Mouse (Mus musculus) kidney, postnatal 0 days (tissue): ENCODE results near the gene Zbtb20. TPM values are rescaled to one million over a fixed set of nuclear protein-coding genes. Genes with fewer than 3 reads are reported as not detected.

Experiments
- ATAC-seq: fragments of 200-750 bp; cut with Nextera tagmentation; replicated peaks from 2 replicates; pipeline ENCODE4 v1.8.0; 2017; ENCODE audit warnings: low read depth, moderate number of reproducible peaks, moderate TSS enrichment, moderate library complexity; ENCODE audit not compliant: low FRiP score
- DNase-seq: peaks from one replicate; pipeline ENCODE4 v3.0.0-alpha.2; 2016; ENCODE audit warnings: low spot score
- H3K27ac ChIP-seq: fragments of 300-500 bp; sonication (generic); 2 replicates; pipeline ENCODE4 v1.5.1; 2014; ENCODE audit warnings: mild to moderate bottlenecking
- H3K27me3 ChIP-seq: fragments of 300-500 bp; sonication (generic); 2 replicates; pipeline ENCODE4 v1.6.1; 2014; ENCODE audit warnings: low read length, mixed read lengths; ENCODE audit not compliant: insufficient read depth
- H3K36me3 ChIP-seq: fragments of 300-500 bp; sonication (generic); 2 replicates; pipeline ENCODE4 v1.6.1; 2014; ENCODE audit warnings: low read length, mixed read lengths; ENCODE audit not compliant: insufficient read depth
- H3K4me1 ChIP-seq: fragments of 300-500 bp; sonication (generic); replicated peaks from 2 replicates; pipeline ENCODE4 v1.6.1; 2014; ENCODE audit warnings: antibody characterized with exemption, low read length, mixed read lengths; ENCODE audit not compliant: insufficient read depth
- H3K4me2 ChIP-seq: fragments of 300-500 bp; sonication (generic); 2 replicates; pipeline ENCODE4 v1.6.1; 2014; ENCODE audit warnings: mild to moderate bottlenecking, low read length, moderate library complexity, mixed read lengths
- H3K4me3 ChIP-seq: fragments of 300-500 bp; sonication (generic); replicated peaks from 2 replicates; pipeline ENCODE4 v1.5.1; 2014; ENCODE audit warnings: low read depth, low read length
- H3K9ac ChIP-seq: fragments of 300-500 bp; sonication (generic); 2 replicates; pipeline ENCODE4 v1.6.1; 2014; ENCODE audit warnings: low read depth, low read length
- H3K9me3 ChIP-seq: fragments of 300-500 bp; sonication (generic); replicated peaks from 2 replicates; pipeline ENCODE4 v1.6.1; 2016; ENCODE audit warnings: low read length, inconsistent platforms, mixed read lengths
- CTCF ChIP-seq: IDR thresholded peaks from 2 replicates; pipeline ENCODE4 v1.5.1; 2016; ENCODE audit warnings: antibody characterized with exemption, low read depth, mild to moderate bottlenecking, moderate library complexity
- WGBS: fragments of 180-500 bp; shearing (Covaris S2); extraction: QIAGEN DNeasy Blood & Tissue Kit; methylation state at CpG from one replicate; pipeline ENCODE4 v1.1.7; 2014; 5-methylcytosine and 5-hydroxymethylcytosine counted together
- polyA plus RNA-seq: library from polyadenylated mRNA; unstranded; fragments of >200 nt; fragmentation: Nextera tagmentation; extraction: Ambion mirVana; gene quantifications from 2 replicates; pipeline ENCODE4 v1.2.1, GENCODE M21; 2015

Zbtb20 gene
- polyA plus RNA-seq, 1 experiment from 2014 or later, result 36.8 TPM

- ATAC-seq, result no peak
- no peak overlapping the region for H3K27ac ChIP-seq
- H3K4me2 ChIP-seq, result no peak overlapping the region
- no peak for TF ChIP-seq CTCF
- no peak for DNase-seq
- H3K4me3 ChIP-seq, result no peak overlapping the region
- 65% methylated on average over 6 of the region's 6 CpGs for WGBS
- H3K4me1 ChIP-seq, result no peaks in the 10 kb centered on the region
- no peaks in the 10 kb centered on the region for H3K27me3 ChIP-seq
- H3K36me3 ChIP-seq, result no peaks in the 10 kb centered on the region
- no peak overlapping the region for H3K9ac ChIP-seq
- no peaks in the 10 kb centered on the region for H3K9me3 ChIP-seq
Observed at GRCm38 (mm10) chr16:43480532-43480931, 604.9 kb downstream of the Zbtb20 start.

GRCm38 (mm10) chr16:43482125-43482524 lies 606.4 kb downstream of the Zbtb20 start:
- DNase-seq, result no peak
- no peak for TF ChIP-seq CTCF
- no peaks in the 10 kb centered on the region for H3K9me3 ChIP-seq
- H3K36me3 ChIP-seq, result no peaks in the 10 kb centered on the region
- H3K4me2 ChIP-seq, result no peak overlapping the region
- no peaks in the 10 kb centered on the region for H3K4me1 ChIP-seq
- no peak overlapping the region for H3K9ac ChIP-seq
- H3K4me3 ChIP-seq, result no peak overlapping the region
- H3K27ac ChIP-seq, result no peak overlapping the region
- WGBS, result 66% methylated on average over 3 of the region's 3 CpGs
- no peaks in the 10 kb centered on the region for H3K27me3 ChIP-seq
- no peak for ATAC-seq

GRCm38 (mm10) chr16:43482738-43483137 lies 607.1 kb downstream of the Zbtb20 start:
- H3K9ac ChIP-seq, result no peak overlapping the region
- no peaks in the 10 kb centered on the region for H3K4me1 ChIP-seq
- no peak for ATAC-seq
- WGBS, result 95% methylated on average over 2 of the region's 2 CpGs
- no peak overlapping the region for H3K27ac ChIP-seq
- H3K4me2 ChIP-seq, result no peak overlapping the region
- no peaks in the 10 kb centered on the region for H3K9me3 ChIP-seq
- no peak for TF ChIP-seq CTCF
- no peak overlapping the region for H3K4me3 ChIP-seq
- DNase-seq, result no peak
- H3K27me3 ChIP-seq, result no peaks in the 10 kb centered on the region
- H3K36me3 ChIP-seq, result no peaks in the 10 kb centered on the region

GRCm38 (mm10) chr16:43484400-43484799 lies 608.7 kb downstream of the Zbtb20 start:
- WGBS, result 56% methylated on average over 4 of the region's 4 CpGs
- H3K27ac ChIP-seq, result no peak overlapping the region
- H3K9me3 ChIP-seq, result no peaks in the 10 kb centered on the region
- H3K4me2 ChIP-seq, result no peak overlapping the region
- H3K9ac ChIP-seq, result no peak overlapping the region
- H3K27me3 ChIP-seq, result no peaks in the 10 kb centered on the region
- DNase-seq (no peak), ATAC-seq (no peak)
- no peak for TF ChIP-seq CTCF
- no peaks in the 10 kb centered on the region for H3K36me3 ChIP-seq
- H3K4me1 ChIP-seq, result no peaks in the 10 kb centered on the region
- no peak overlapping the region for H3K4me3 ChIP-seq

GRCm38 (mm10) chr16:43489362-43489761 lies 613.7 kb downstream of the Zbtb20 start:
- no peak for DNase-seq
- Histone ChIP-seq H3K9ac (no peak overlapping the region), H3K27ac (no peak overlapping the region), H3K9me3 (no peaks in the 10 kb centered on the region), H3K4me3 (no peak overlapping the region), H3K4me1 (no peaks in the 10 kb centered on the region), H3K4me2 (no peak overlapping the region), H3K27me3 (no peaks in the 10 kb centered on the region), H3K36me3 (no peaks in the 10 kb centered on the region)
- no peak for ATAC-seq
- no peak for TF ChIP-seq CTCF
- 87% methylated on average over 3 of the region's 3 CpGs for WGBS

GRCm38 (mm10) chr16:43489984-43490383 lies 614.3 kb downstream of the Zbtb20 start:
- ATAC-seq (no peak), DNase-seq (no peak)
- no peaks in the 10 kb centered on the region for H3K36me3 ChIP-seq
- 94% methylated on average over 12 of the region's 12 CpGs for WGBS
- no peaks in the 10 kb centered on the region for H3K27me3 ChIP-seq
- no peaks in the 10 kb centered on the region for H3K4me1 ChIP-seq
- no peak for TF ChIP-seq CTCF
- H3K9me3 ChIP-seq, result no peaks in the 10 kb centered on the region
- no peak overlapping the region for H3K9ac ChIP-seq
- H3K27ac ChIP-seq, result no peak overlapping the region
- no peak overlapping the region for H3K4me2 ChIP-seq
- H3K4me3 ChIP-seq, result no peak overlapping the region

GRCm38 (mm10) chr16:43492863-43493262 lies 617.2 kb downstream of the Zbtb20 start:
- Histone ChIP-seq H3K27me3 (no peaks in the 10 kb centered on the region), H3K4me1 (no peaks in the 10 kb centered on the region), H3K9ac (no peak overlapping the region), H3K9me3 (no peaks in the 10 kb centered on the region), H3K36me3 (no peaks in the 10 kb centered on the region), H3K4me2 (no peak overlapping the region), H3K27ac (no peak overlapping the region), H3K4me3 (no peak overlapping the region)
- no peak for TF ChIP-seq CTCF
- ATAC-seq (no peak), DNase-seq (no peak)
- 95% methylated on average over 1 of the region's 1 CpGs for WGBS
